Mouse (Mus musculus) kidney, postnatal 0 days (tissue): Measurements from ENCODE around the gene Rpl23. TPM values are rescaled to one million over a fixed set of nuclear protein-coding genes. Genes with fewer than 3 reads are reported as not detected.

Source experiments
- ATAC-seq: fragments of 200-750 bp; cut with Nextera tagmentation; replicated peaks from 2 replicates; pipeline ENCODE4 v1.8.0; 2017; ENCODE audit warnings: low read depth, moderate number of reproducible peaks, moderate TSS enrichment, moderate library complexity; ENCODE audit not compliant: low FRiP score
- DNase-seq: peaks from one replicate; pipeline ENCODE4 v3.0.0-alpha.2; 2016; ENCODE audit warnings: low spot score
- H3K27ac ChIP-seq: fragments of 300-500 bp; sonication (generic); 2 replicates; pipeline ENCODE4 v1.5.1; 2014; ENCODE audit warnings: mild to moderate bottlenecking
- H3K27me3 ChIP-seq: fragments of 300-500 bp; sonication (generic); 2 replicates; pipeline ENCODE4 v1.6.1; 2014; ENCODE audit warnings: low read length, mixed read lengths; ENCODE audit not compliant: insufficient read depth
- H3K36me3 ChIP-seq: fragments of 300-500 bp; sonication (generic); 2 replicates; pipeline ENCODE4 v1.6.1; 2014; ENCODE audit warnings: low read length, mixed read lengths; ENCODE audit not compliant: insufficient read depth
- H3K4me1 ChIP-seq: fragments of 300-500 bp; sonication (generic); replicated peaks from 2 replicates; pipeline ENCODE4 v1.6.1; 2014; ENCODE audit warnings: antibody characterized with exemption, low read length, mixed read lengths; ENCODE audit not compliant: insufficient read depth
- H3K4me2 ChIP-seq: fragments of 300-500 bp; sonication (generic); 2 replicates; pipeline ENCODE4 v1.6.1; 2014; ENCODE audit warnings: mild to moderate bottlenecking, low read length, moderate library complexity, mixed read lengths
- H3K4me3 ChIP-seq: fragments of 300-500 bp; sonication (generic); replicated peaks from 2 replicates; pipeline ENCODE4 v1.5.1; 2014; ENCODE audit warnings: low read depth, low read length
- H3K9ac ChIP-seq: fragments of 300-500 bp; sonication (generic); 2 replicates; pipeline ENCODE4 v1.6.1; 2014; ENCODE audit warnings: low read depth, low read length
- H3K9me3 ChIP-seq: fragments of 300-500 bp; sonication (generic); replicated peaks from 2 replicates; pipeline ENCODE4 v1.6.1; 2016; ENCODE audit warnings: low read length, inconsistent platforms, mixed read lengths
- CTCF ChIP-seq: IDR thresholded peaks from 2 replicates; pipeline ENCODE4 v1.5.1; 2016; ENCODE audit warnings: antibody characterized with exemption, low read depth, mild to moderate bottlenecking, moderate library complexity
- WGBS: fragments of 180-500 bp; shearing (Covaris S2); extraction: QIAGEN DNeasy Blood & Tissue Kit; methylation state at CpG from one replicate; pipeline ENCODE4 v1.1.7; 2014; 5-methylcytosine and 5-hydroxymethylcytosine counted together
- polyA plus RNA-seq: library from polyadenylated mRNA; unstranded; fragments of >200 nt; fragmentation: Nextera tagmentation; extraction: Ambion mirVana; gene quantifications from 2 replicates; pipeline ENCODE4 v1.2.1, GENCODE M21; 2015

Rpl23 gene
- polyA plus RNA-seq, 1 experiment from 2014 or later: 863 TPM

DNA sequence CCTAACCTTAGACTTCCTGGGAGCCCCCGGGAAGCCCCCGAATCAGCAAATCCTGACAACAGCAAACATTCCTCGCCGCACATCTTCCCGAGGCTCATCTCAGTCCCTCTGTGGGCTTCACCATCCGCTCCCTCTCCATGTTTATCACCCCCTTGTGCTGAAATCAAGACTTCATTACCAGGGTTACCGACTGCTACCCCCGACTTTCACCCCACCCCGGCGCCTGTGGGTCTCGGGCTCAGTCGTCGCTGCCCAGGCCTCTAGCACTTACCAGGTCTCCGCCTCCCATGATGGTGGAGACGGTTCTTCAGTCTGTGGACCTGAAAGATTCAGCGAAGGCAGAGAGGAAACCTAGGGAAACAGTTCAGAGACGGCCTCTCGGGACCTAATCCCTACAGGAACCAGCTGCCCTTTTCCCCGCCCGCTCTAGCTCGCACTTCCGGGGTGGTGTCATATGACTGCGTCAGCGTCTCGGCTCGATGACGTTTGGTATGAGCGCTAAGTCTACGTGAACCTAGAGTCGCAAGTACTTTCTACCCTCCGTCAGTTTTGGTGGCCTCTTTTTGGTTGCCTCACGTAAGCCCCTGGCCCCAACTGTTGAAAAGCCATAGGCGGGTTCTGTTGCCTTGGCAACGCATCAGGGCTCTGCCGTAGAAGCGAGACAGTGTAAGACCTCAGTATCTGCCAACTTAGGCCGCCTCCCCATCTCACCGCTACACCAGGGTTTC, 15.9 kb downstream of the Rpl23 start, which contains the start of gene Cwc25:
TSS of gene Cwc25 (minus strand) at position 403 of the 728 bp plus-strand sequence.
- TF ChIP-seq CTCF: no peak
- Histone ChIP-seq H3K4me1 (peaks cover 7% of the 10 kb centered on the region; the same call in 1 of the 2 replicates), H3K9me3 (no peaks in the 10 kb centered on the region), H3K27me3 (no peaks in the 10 kb centered on the region), H3K4me2 (peak within 1 kb of the TSS; percentile 76), H3K27ac (peak within 1 kb of the TSS; percentile 87), H3K9ac (peak within 1 kb of the TSS; percentile 77), H3K36me3 (peaks cover 16% of the 10 kb centered on the region), H3K4me3 (peak within 1 kb of the TSS; percentile 61)
- ATAC-seq (peak; percentile 92), DNase-seq (peak; percentile 98)
- 1% methylated on average over 38 of the region's 38 CpGs for WGBS

- no peak for ATAC-seq
Observed at GRCm38 (mm10) chr11:97761638-97762037, 20.6 kb downstream of the Rpl23 start.

GRCm38 (mm10) chr11:97758942-97759341, 23.3 kb downstream of the Rpl23 start:
- Histone ChIP-seq H3K4me1 (no peaks in the 10 kb centered on the region), H3K27ac (no peak overlapping the region), H3K4me2 (no peak overlapping the region), H3K36me3 (peaks cover 42% of the 10 kb centered on the region), H3K27me3 (no peaks in the 10 kb centered on the region), H3K9me3 (no peaks in the 10 kb centered on the region), H3K4me3 (no peak overlapping the region), H3K9ac (no peak overlapping the region)
- no peak for ATAC-seq
- DNase-seq: no peak
- TF ChIP-seq CTCF: no peak
- 81% methylated on average over 6 of the region's 6 CpGs for WGBS

More at GRCm38 (mm10) chr11:97761638-97762037, 20.6 kb downstream of the Rpl23 start:
- no peak overlapping the region for H3K4me3 ChIP-seq
- DNase-seq: no peak
- no peaks in the 10 kb centered on the region for H3K27me3 ChIP-seq
- no peak overlapping the region for H3K9ac ChIP-seq
- H3K9me3 ChIP-seq: no peaks in the 10 kb centered on the region
- H3K27ac ChIP-seq: no peak overlapping the region
- H3K4me1 ChIP-seq: peaks cover 7% of the 10 kb centered on the region; the same call in 1 of the 2 replicates
- H3K36me3 ChIP-seq: peaks cover 31% of the 10 kb centered on the region
- peak; percentile 58 for TF ChIP-seq CTCF
- no peak overlapping the region for H3K4me2 ChIP-seq

GRCm38 (mm10) chr11:97758125-97758524, 24.1 kb downstream of the Rpl23 start:
- TF ChIP-seq CTCF: no peak
- no peak for ATAC-seq
- 91% methylated on average over 1 of the region's 1 CpGs for WGBS
- no peaks in the 10 kb centered on the region for H3K9me3 ChIP-seq
- no peak overlapping the region for H3K4me3 ChIP-seq
- H3K36me3 ChIP-seq: peaks cover 49% of the 10 kb centered on the region
- no peak overlapping the region for H3K9ac ChIP-seq
- no peaks in the 10 kb centered on the region for H3K27me3 ChIP-seq
- no peaks in the 10 kb centered on the region for H3K4me1 ChIP-seq
- no peak overlapping the region for H3K4me2 ChIP-seq
- no peak for DNase-seq
- no peak overlapping the region for H3K27ac ChIP-seq

- Histone ChIP-seq H3K4me2 (no peak overlapping the region), H3K27ac (no peak overlapping the region), H3K9ac (no peak overlapping the region), H3K27me3 (no peaks in the 10 kb centered on the region), H3K4me1 (no peaks in the 10 kb centered on the region), H3K9me3 (no peaks in the 10 kb centered on the region), H3K36me3 (peaks cover 65% of the 10 kb centered on the region), H3K4me3 (no peak overlapping the region)
- no peak for ATAC-seq
- no peak for DNase-seq
- TF ChIP-seq CTCF: no peak
- 91% methylated on average over 8 of the region's 8 CpGs for WGBS
Observed at GRCm38 (mm10) chr11:97753277-97753676, 29.0 kb downstream of the Rpl23 start.

- ATAC-seq (no peak), DNase-seq (no peak)
- no peaks in the 10 kb centered on the region for H3K27me3 ChIP-seq
- H3K4me3 ChIP-seq: no peak overlapping the region
- H3K4me1 ChIP-seq: peaks cover 1% of the 10 kb centered on the region
- 88% methylated on average over 5 of the region's 5 CpGs for WGBS
- no peak overlapping the region for H3K27ac ChIP-seq
- H3K9ac ChIP-seq: no peak overlapping the region
- H3K36me3 ChIP-seq: peaks cover 48% of the 10 kb centered on the region
- H3K4me2 ChIP-seq: no peak overlapping the region
- no peaks in the 10 kb centered on the region for H3K9me3 ChIP-seq
- TF ChIP-seq CTCF: no peak
Observed at GRCm38 (mm10) chr11:97748496-97748895, 33.7 kb downstream of the Rpl23 start.

- Histone ChIP-seq H3K36me3 (peaks cover 41% of the 10 kb centered on the region), H3K4me1 (peaks cover 8% of the 10 kb centered on the region), H3K9me3 (no peaks in the 10 kb centered on the region), H3K4me2 (no peak overlapping the region), H3K27ac (no peak overlapping the region), H3K9ac (no peak overlapping the region), H3K4me3 (no peak overlapping the region), H3K27me3 (no peaks in the 10 kb centered on the region)
- no peak for TF ChIP-seq CTCF
- ATAC-seq (no peak), DNase-seq (no peak)
- 87% methylated on average over 8 of the region's 8 CpGs for WGBS
Observed at GRCm38 (mm10) chr11:97747773-97748172, 34.5 kb downstream of the Rpl23 start.
